Mouse (Mus musculus): Measurements from ENCODE around the gene Gas2l1.

GRCm38 (mm10) chr11:5041144-5041780 is 23.9 kb downstream of the Gas2l1 start:
- no peak for TF ChIP-seq CTCF (conservative IDR thresholded peaks at IDR 0.05; ENCODE audit: low read length)
- TF ChIP-seq NANOG (IDR thresholded peaks at IDR 0.05; ENCODE audit: borderline replicate concordance, low read length): no peak
- TF ChIP-seq POU5F1 (IDR thresholded peaks at IDR 0.05; ENCODE audit: borderline replicate concordance, low read length): no peak
